Mouse (Mus musculus) heart, adult 2 months (tissue): ENCODE measurements around the gene Alpk1.

Source experiments
- CTCF ChIP-seq: fragments of 200-600 bp; IDR thresholded peaks from 2 replicates; pipeline ENCODE4 v1.8.1; 2022; ENCODE audit warnings: antibody characterized with exemption, mild to moderate bottlenecking, moderate library complexity
- EP300 ChIP-seq: fragments of 200-500 bp; IDR thresholded peaks from 2 replicates; pipeline ENCODE4 v1.6.1; 2011; ENCODE audit warnings: low read depth, low read length, control low read depth; ENCODE audit not compliant: insufficient read depth
- POLR2A ChIP-seq: fragments of 200-500 bp; IDR thresholded peaks from 2 replicates; pipeline ENCODE4 v1.6.1; 2011; ENCODE audit warnings: mild to moderate bottlenecking, low read depth, low read length, control low read depth; ENCODE audit not compliant: insufficient read depth

- TF ChIP-seq CTCF (no peak), POLR2A (no peak), EP300 (no peak)
Observed at GRCm38 (mm10) chr3:127633080-127634032, 147.0 kb downstream of the Alpk1 start, which contains the start of gene Neurog2.
